Mouse (Mus musculus) gastrocnemius, adult 8-10 months (tissue): Measurements from ENCODE around the gene Samd8. TPM values are rescaled to one million over a fixed set of nuclear protein-coding genes. Genes with fewer than 3 reads are reported as not detected.

ENCODE experiments used
- DNase-seq, 2 experiments: peaks; one replicate each; pipeline ENCODE4 v3.0.0; 2022; ENCODE audit warnings: low spot score in 2 of 2
- total RNA-seq, 4 experiments: library from RNA; stranded (reverse); gene quantifications; 2 replicates each; pipeline ENCODE4 v1.2.4; 2022

Gene Samd8
- total RNA-seq, 4 experiments from 2014 or later = 67.9 to 82.1 (median 78.9) TPM

- DNase-seq = no peak
These were observed 41.4 kb downstream of the Samd8 start for GRCm38 (mm10) chr14:21791722-21792121.

- no peak for DNase-seq
These were observed 41.9 kb downstream of the Samd8 start for GRCm38 (mm10) chr14:21792250-21792649.

- DNase-seq = no peak
These were observed 50.3 kb downstream of the Samd8 start for GRCm38 (mm10) chr14:21800641-21801040.

GRCm38 (mm10) chr14:21801624-21802023 is 51.3 kb downstream of the Samd8 start:
- DNase-seq = no peak

GRCm38 (mm10) chr14:21802543-21803206 is 52.3 kb downstream of the Samd8 start:
- no peak for DNase-seq

- DNase-seq = no peak
These were observed 55.9 kb downstream of the Samd8 start for GRCm38 (mm10) chr14:21806203-21806602.

GRCm38 (mm10) chr14:21806631-21807160 is 56.4 kb downstream of the Samd8 start:
- no peak for DNase-seq

- no peak for DNase-seq
These were observed 58.0 kb downstream of the Samd8 start for GRCm38 (mm10) chr14:21808208-21808922.

GRCm38 (mm10) chr14:21809418-21809817 is 59.1 kb downstream of the Samd8 start:
- no peak for DNase-seq

- no peak for DNase-seq
These were observed 61.0 kb downstream of the Samd8 start for GRCm38 (mm10) chr14:21811301-21811700.

- DNase-seq = peak in 1 of 2 experiments; percentile 28
These were observed 61.5 kb downstream of the Samd8 start for GRCm38 (mm10) chr14:21811744-21812393.

GRCm38 (mm10) chr14:21812590-21813162 is 62.3 kb downstream of the Samd8 start:
- DNase-seq = peak; percentile 45 to 68

- DNase-seq = no peak
These were observed 62.9 kb downstream of the Samd8 start for GRCm38 (mm10) chr14:21813216-21813615.

- no peak for DNase-seq
These were observed 63.5 kb downstream of the Samd8 start for GRCm38 (mm10) chr14:21813847-21814246.

GRCm38 (mm10) chr14:21814606-21815005 is 64.3 kb downstream of the Samd8 start:
- DNase-seq = no peak

- DNase-seq = no peak
These were observed 65.9 kb downstream of the Samd8 start for GRCm38 (mm10) chr14:21816255-21816654.

GRCm38 (mm10) chr14:21817453-21817852 is 67.1 kb downstream of the Samd8 start:
- DNase-seq = no peak

- no peak for DNase-seq
These were observed 70.7 kb downstream of the Samd8 start for GRCm38 (mm10) chr14:21820880-21821505.

GRCm38 (mm10) chr14:21822307-21822706 is 72.0 kb downstream of the Samd8 start:
- DNase-seq = no peak

GRCm38 (mm10) chr14:21822795-21823374 is 72.6 kb downstream of the Samd8 start:
- peak in 1 of 2 experiments; percentile 50 for DNase-seq

- DNase-seq = no peak
These were observed 73.6 kb downstream of the Samd8 start for GRCm38 (mm10) chr14:21823897-21824296.
